Mouse (Mus musculus): ENCODE results near the gene Dbh.

The Dbh gene

GRCm38 (mm10) chr2:27164796-27165590 lies at the start of gene Dbh:
Gene Dbh (plus strand): TSS chr2:27165233.
- DNase-seq (ENCODE audit: low spot score): no peak

GRCm38 (mm10) chr2:27118452-27118851 lies 46.6 kb upstream of the Dbh start:
- no peak for DNase-seq (ENCODE audit: low spot score)

- DNase-seq (ENCODE audit: low spot score): no peak
Observed at GRCm38 (mm10) chr2:27119766-27120165, 45.3 kb upstream of the Dbh start.

GRCm38 (mm10) chr2:27120241-27120641 lies 44.8 kb upstream of the Dbh start:
- peak; percentile 53 for DNase-seq (ENCODE audit: low spot score)

- DNase-seq (ENCODE audit: low spot score): no peak
Observed at GRCm38 (mm10) chr2:27121626-27122355, 43.2 kb upstream of the Dbh start.

- no peak for DNase-seq (ENCODE audit: low spot score)
Observed at GRCm38 (mm10) chr2:27122578-27122977, 42.5 kb upstream of the Dbh start.

- DNase-seq (ENCODE audit: low spot score): no peak
Observed at GRCm38 (mm10) chr2:27123121-27123520, 41.9 kb upstream of the Dbh start.

GRCm38 (mm10) chr2:27125979-27126378 lies 39.1 kb upstream of the Dbh start:
- peak; percentile 50 for DNase-seq (ENCODE audit: low spot score)

- DNase-seq (ENCODE audit: low spot score): no peak
Observed at GRCm38 (mm10) chr2:27126496-27126895, 38.5 kb upstream of the Dbh start.

GRCm38 (mm10) chr2:27128990-27129389 lies 36.0 kb upstream of the Dbh start:
- no peak for DNase-seq (ENCODE audit: low spot score)

GRCm38 (mm10) chr2:27135935-27136334 lies 29.1 kb upstream of the Dbh start:
- DNase-seq (ENCODE audit: low spot score): no peak

GRCm38 (mm10) chr2:27136336-27136735 lies 28.7 kb upstream of the Dbh start:
- DNase-seq (ENCODE audit: low spot score): no peak

- no peak for DNase-seq (ENCODE audit: low spot score)
Observed at GRCm38 (mm10) chr2:27136789-27137188, 28.2 kb upstream of the Dbh start.

GRCm38 (mm10) chr2:27138356-27138755 lies 26.7 kb upstream of the Dbh start:
- DNase-seq (ENCODE audit: low spot score): no peak

GRCm38 (mm10) chr2:27141950-27142693 lies 22.9 kb upstream of the Dbh start, which contains the start of gene Fam163b:
Gene Fam163b (minus strand): TSS chr2:27142491.
- DNase-seq (ENCODE audit: low spot score): peak; percentile 12

GRCm38 (mm10) chr2:27144957-27145356 lies 20.1 kb upstream of the Dbh start:
- no peak for DNase-seq (ENCODE audit: low spot score)

GRCm38 (mm10) chr2:27146840-27147239 lies 18.2 kb upstream of the Dbh start:
- no peak for DNase-seq (ENCODE audit: low spot score)

GRCm38 (mm10) chr2:27149457-27149856 lies 15.6 kb upstream of the Dbh start:
- no peak for DNase-seq (ENCODE audit: low spot score)

GRCm38 (mm10) chr2:27154466-27155185 lies 10.4 kb upstream of the Dbh start:
- DNase-seq (ENCODE audit: low spot score): no peak

- DNase-seq (ENCODE audit: low spot score): no peak
Observed at GRCm38 (mm10) chr2:27156596-27156995, 8.4 kb upstream of the Dbh start.

- DNase-seq (ENCODE audit: low spot score): no peak
Observed at GRCm38 (mm10) chr2:27161526-27161925, 3.5 kb upstream of the Dbh start.

- no peak for DNase-seq (ENCODE audit: low spot score)
Observed at GRCm38 (mm10) chr2:27162656-27163055, 2.4 kb upstream of the Dbh start.
